Mouse (Mus musculus): Measurements from ENCODE around the gene Tssk6.

GRCm38 (mm10) chr8:69867696-69868326 lies 34.2 kb upstream of the Tssk6 start:
- TF ChIP-seq POLR2A (IDR thresholded peaks at IDR 0.05; ENCODE audit: insufficient read length, low read depth) (no peak), USF1 (IDR thresholded peaks at IDR 0.05; ENCODE audit: low read depth) (no peak), POLR2AphosphoS2 (IDR thresholded peaks at IDR 0.05; ENCODE audit: insufficient read length, low read depth) (no peak), MYOG (IDR thresholded peaks at IDR 0.05; ENCODE audit: control insufficient read depth in 1 of 3, insufficient read depth in 1 of 3, insufficient read length in 2 of 3, low read depth in 2 of 3) (no peak)
